Mouse (Mus musculus) stomach, postnatal 0 days (tissue): Measurements from ENCODE around the gene N4bp2l2. TPM values are rescaled to one million over a fixed set of nuclear protein-coding genes. Genes with fewer than 3 reads are reported as not detected.

ENCODE experiments used
- ATAC-seq: fragments of 200-750 bp; cut with Nextera tagmentation; 2 replicates; pipeline ENCODE4 v1.8.0; 2017; ENCODE audit not compliant: low FRiP score, low TSS enrichment
- DNase-seq: peaks from one replicate; pipeline ENCODE4 v3.0.0-alpha.2; 2016; ENCODE audit warnings: low spot score
- H3K27ac ChIP-seq: fragments of 300-500 bp; sonication (generic); replicated peaks from 2 replicates; pipeline ENCODE4 v1.5.1; 2014; ENCODE audit warnings: mild to moderate bottlenecking, control low read depth
- H3K27me3 ChIP-seq: fragments of 300-500 bp; sonication (generic); 2 replicates; pipeline ENCODE4 v1.6.1; 2014; ENCODE audit warnings: low read length; ENCODE audit not compliant: control insufficient read depth, insufficient read depth
- H3K36me3 ChIP-seq: fragments of 300-500 bp; sonication (generic); 2 replicates; pipeline ENCODE4 v1.6.1; 2014; ENCODE audit warnings: low read length, mixed read lengths; ENCODE audit not compliant: control insufficient read depth, insufficient read depth
- H3K4me1 ChIP-seq: fragments of 300-500 bp; sonication (generic); replicated peaks from 2 replicates; pipeline ENCODE4 v1.6.1; 2014; ENCODE audit warnings: antibody characterized with exemption; ENCODE audit not compliant: control insufficient read depth, insufficient read depth
- H3K4me2 ChIP-seq: fragments of 300-500 bp; sonication (generic); replicated peaks from 2 replicates; pipeline ENCODE4 v1.6.1; 2014; ENCODE audit warnings: low read depth, mild to moderate bottlenecking, control low read depth, moderate library complexity
- H3K4me3 ChIP-seq: fragments of 300-500 bp; sonication (generic); 2 replicates; pipeline ENCODE4 v1.5.1; 2014; ENCODE audit warnings: low read depth, low read length, control low read depth
- H3K9ac ChIP-seq: fragments of 300-500 bp; sonication (generic); 2 replicates; pipeline ENCODE4 v1.6.1; 2014; ENCODE audit warnings: mild to moderate bottlenecking, low read length, control low read depth, mixed read lengths
- H3K9me3 ChIP-seq: fragments of 300-500 bp; sonication (generic); 2 replicates; pipeline ENCODE4 v1.6.1; 2016; ENCODE audit warnings: low read length; ENCODE audit not compliant: control insufficient read depth
- CTCF ChIP-seq: IDR thresholded peaks from 2 replicates; pipeline ENCODE4 v1.5.1; 2016; ENCODE audit warnings: antibody characterized with exemption, low read depth, mild to moderate bottlenecking, moderate library complexity
- EP300 ChIP-seq: optimal IDR thresholded peaks from 2 replicates; pipeline ENCODE3; 2016; ENCODE audit warnings: antibody characterized with exemption
- WGBS: fragments of 180-500 bp; shearing (Covaris S2); extraction: QIAGEN DNeasy Blood & Tissue Kit; methylation state at CpG from one replicate; pipeline ENCODE4 v1.1.7; 2014; 5-methylcytosine and 5-hydroxymethylcytosine counted together
- polyA plus RNA-seq: library from polyadenylated mRNA; unstranded; fragments of >200 nt; fragmentation: Nextera tagmentation; extraction: Ambion mirVana; gene quantifications from 2 replicates; pipeline ENCODE4 v1.2.1, GENCODE M21; 2015

The N4bp2l2 gene
- polyA plus RNA-seq, 1 experiment from 2014 or later, result 32.1 TPM

DNA sequence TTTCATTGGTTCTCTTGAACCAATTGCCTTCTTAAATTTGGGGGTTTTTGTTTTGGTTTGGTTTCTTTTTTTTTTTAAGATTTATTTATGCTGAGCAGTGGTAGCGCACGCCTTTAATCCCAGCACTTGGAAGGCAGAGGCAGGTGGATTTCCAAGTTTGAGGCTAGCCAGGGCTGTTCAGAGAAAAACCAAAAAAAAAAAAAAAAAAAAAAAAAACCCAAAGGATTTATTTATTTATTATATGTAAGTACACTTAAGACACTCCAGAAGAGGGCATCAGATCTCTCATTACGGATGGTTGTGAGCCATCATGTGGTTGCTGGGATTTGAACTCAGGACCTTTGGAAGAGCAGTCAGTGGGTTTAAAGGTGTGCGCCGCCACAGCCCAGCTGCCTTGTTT lies 105.1 kb downstream of the N4bp2l2 start:
- Histone ChIP-seq H3K4me2 (no peak overlapping the region), H3K9ac (no peak overlapping the region), H3K36me3 (0 out of 2 replicates have a peak, but pooled peaks cover 5% of the 10 kb centered on the region), H3K4me1 (no peaks in the 10 kb centered on the region), H3K4me3 (no peak overlapping the region), H3K9me3 (no peaks in the 10 kb centered on the region), H3K27me3 (no peaks in the 10 kb centered on the region), H3K27ac (no peak overlapping the region)
- TF ChIP-seq EP300 (no peak), CTCF (no peak)
- WGBS, result 91% methylated on average over 5 of the region's 5 CpGs
- no peak for ATAC-seq
- no peak for DNase-seq

GRCm38 (mm10) chr5:150559519-150560103 lies 106.4 kb downstream of the N4bp2l2 start:
- no peak overlapping the region for H3K9ac ChIP-seq
- WGBS, result 92% methylated on average over 6 of the region's 6 CpGs
- no peak for ATAC-seq
- H3K36me3 ChIP-seq, result 0 out of 2 replicates have a peak, but pooled peaks cover 5% of the 10 kb centered on the region
- no peak for DNase-seq
- H3K9me3 ChIP-seq, result no peaks in the 10 kb centered on the region
- TF ChIP-seq EP300 (no peak), CTCF (no peak)
- no peak overlapping the region for H3K4me2 ChIP-seq
- no peaks in the 10 kb centered on the region for H3K4me1 ChIP-seq
- no peaks in the 10 kb centered on the region for H3K27me3 ChIP-seq
- H3K27ac ChIP-seq, result no peak overlapping the region
- H3K4me3 ChIP-seq, result no peak overlapping the region

Other genes starting within 250 kb of the N4bp2l2 start
- not detected in 2 replicates for gene Zar1l, start 148.0 kb downstream of the N4bp2l2 start, polyA plus RNA-seq
- gene Brca2, start 143.6 kb downstream of the N4bp2l2 start, polyA plus RNA-seq, result 6.1 and 6.6 TPM in 2 replicates
- gene N4bp2l1, start 69.0 kb downstream of the N4bp2l2 start, polyA plus RNA-seq, result 10.5 and 11.9 TPM in 2 replicates
- gene Pds5b, start 7.6 kb upstream of the N4bp2l2 start, polyA plus RNA-seq, result 8.3 and 9.1 TPM in 2 replicates